In genomic region chr10:111460381-111460780, GRCm38 (mm10) we compare ENCODE assay signal across 13 mouse cellular contexts. TPM values are rescaled to one million over a fixed set of nuclear protein-coding genes. Genes with fewer than 3 reads are reported as not detected.
A peak's percentile ranks its signal among the peaks of the same experiment; 100 is the strongest.
DNase-seq lines count a peak whose midpoint lies in the region; ATAC-seq lines count a peak whose summit lies in the region.
"Had no signal": no experiment of that assay in that cellular context is flagged by ENCODE, and none has a peak within 500 bp of the region (broad histone marks: within the 10 kb centered on the region; RNA-seq: fewer than 3 reads in every experiment).

No protein-coding gene starts in this region.

- H3K4me3 ChIP-seq in forebrain, embryonic 14.5 days (ENCODE audit: low read depth, low read length) = no peak overlapping the region
- H3K4me3 ChIP-seq in forebrain, embryonic 16.5 days (replicated peaks; ENCODE audit: low read length) = no peak overlapping the region
- H3K4me3 ChIP-seq in lung, embryonic 16.5 days (ENCODE audit: low read length) = no peak overlapping the region
- H3K4me3 ChIP-seq: limb, embryonic 10.5 days had no signal

- peak; percentile 16 for DNase-seq in forebrain, embryonic 14.5 days (ENCODE audit: low spot score)
- peak; percentile 18 for DNase-seq in thymus, postnatal 14 days
- DNase-seq in thymus, postnatal 36 days = no peak
- peak; percentile 84 for DNase-seq in retina, postnatal 1 day
- DNase-seq in left cerebral cortex, adult 18-20 months (ENCODE audit: low spot score in 2 of 2) = no peak
- no peak for DNase-seq in spleen, adult 18-20 months
- DNase-seq: adrenal gland, postnatal 10 days; cerebellum, postnatal 10 days; kidney, postnatal 14 days had no signal

- H3K4me2 ChIP-seq in forebrain, embryonic 14.5 days (ENCODE audit: low read length) = no peak overlapping the region
- no peak overlapping the region for H3K4me2 ChIP-seq in forebrain, embryonic 16.5 days (ENCODE audit: low read length)
- no peak overlapping the region for H3K4me2 ChIP-seq in lung, embryonic 16.5 days (ENCODE audit: low read depth, low read length)

- H3K27me3 ChIP-seq in forebrain, embryonic 14.5 days (replicated peaks; ENCODE audit: control insufficient read depth, insufficient read depth, low read length) = no peaks in the 10 kb centered on the region
- no peaks in the 10 kb centered on the region for H3K27me3 ChIP-seq in forebrain, embryonic 16.5 days (replicated peaks; ENCODE audit: control insufficient read depth, insufficient read depth, low read length)
- H3K27me3 ChIP-seq in lung, embryonic 16.5 days (ENCODE audit: control insufficient read depth, insufficient read depth, low read depth, low read length) = no peaks in the 10 kb centered on the region

- 5% methylated on average over 4 of the region's 4 CpGs for WGBS in forebrain, embryonic 14.5 days
- WGBS in forebrain, embryonic 16.5 days = 5% methylated on average over 4 of the region's 4 CpGs
- 18% methylated on average over 4 of the region's 4 CpGs for WGBS in lung, embryonic 16.5 days

- no peaks in the 10 kb centered on the region for H3K9me3 ChIP-seq in forebrain, embryonic 14.5 days (replicated peaks; ENCODE audit: control insufficient read depth, low read length)
- no peaks in the 10 kb centered on the region for H3K9me3 ChIP-seq in forebrain, embryonic 16.5 days (ENCODE audit: control insufficient read depth, low read length)
- H3K9me3 ChIP-seq in lung, embryonic 16.5 days (ENCODE audit: control insufficient read depth, low read length) = no peaks in the 10 kb centered on the region
- H3K9me3 ChIP-seq: limb, embryonic 10.5 days had no signal

- no peaks in the 10 kb centered on the region for H3K36me3 ChIP-seq in forebrain, embryonic 14.5 days (ENCODE audit: control insufficient read depth, insufficient read depth, low read length)
- H3K36me3 ChIP-seq in forebrain, embryonic 16.5 days (ENCODE audit: control insufficient read depth, insufficient read depth) = no peaks in the 10 kb centered on the region
- H3K36me3 ChIP-seq in lung, embryonic 16.5 days (ENCODE audit: control insufficient read depth, insufficient read depth, low read length) = no peaks in the 10 kb centered on the region
- H3K36me3 ChIP-seq: limb, embryonic 10.5 days had no signal

- H3K9ac ChIP-seq in forebrain, embryonic 14.5 days (ENCODE audit: low read length) = no peak overlapping the region
- no peak overlapping the region for H3K9ac ChIP-seq in forebrain, embryonic 16.5 days (replicated peaks; ENCODE audit: low read depth, low read length)
- no peak overlapping the region for H3K9ac ChIP-seq in lung, embryonic 16.5 days (ENCODE audit: low read length)

- no peaks in the 10 kb centered on the region for H3K4me1 ChIP-seq in forebrain, embryonic 14.5 days (ENCODE audit: control insufficient read depth, insufficient read depth, low read length)
- no peaks in the 10 kb centered on the region for H3K4me1 ChIP-seq in forebrain, embryonic 16.5 days (replicated peaks; ENCODE audit: control insufficient read depth, insufficient read depth, low read length)
- H3K4me1 ChIP-seq in lung, embryonic 16.5 days (replicated peaks; ENCODE audit: control insufficient read depth, insufficient read depth, low read length) = 0 out of 2 replicates have a peak, but pooled peaks cover 2% of the 10 kb centered on the region

- no peak overlapping the region for H3K27ac ChIP-seq in forebrain, embryonic 14.5 days (ENCODE audit: low read depth, low read length)
- no peak overlapping the region for H3K27ac ChIP-seq in forebrain, embryonic 16.5 days (ENCODE audit: low read length)
- no peak overlapping the region for H3K27ac ChIP-seq in lung, embryonic 16.5 days (ENCODE audit: low read length)
- H3K27ac ChIP-seq: limb, embryonic 10.5 days had no signal

- ATAC-seq in forebrain, embryonic 14.5 days = peak; percentile 46; the same call in 1 of the 2 replicates
- ATAC-seq in forebrain, embryonic 16.5 days = no peak
- ATAC-seq in lung, embryonic 16.5 days (ENCODE audit: low read depth) = peak; percentile 65; the same call in 1 of the 2 replicates
- ATAC-seq: inflammation-experienced regulatory T-cells, adult 6 months had no signal

RNA-seq across cellular contexts. Expression of gene Nap1l1, which starts 12.6 kb away (rescaled TPM):
- 235 and 238 TPM in 2 replicates for polyA plus RNA-seq in forebrain, embryonic 14.5 days (2014; fragmentation: Nextera tagmentation; extraction: Ambion mirVana)
- 199 and 215 TPM in 2 replicates for polyA plus RNA-seq in forebrain, embryonic 16.5 days (2015; fragmentation: Nextera tagmentation; extraction: Ambion mirVana)
- 220 and 239 TPM in 2 replicates for polyA plus RNA-seq in lung, embryonic 16.5 days (2015; fragmentation: Nextera tagmentation; extraction: Ambion mirVana)
- 100 to 1,000 TPM; 234 to 248 TPM for total RNA-seq in left cerebral cortex, adult 18-20 months (2021)

RNA-seq across cellular contexts. Expression of gene Phlda1, which starts 45.7 kb away (rescaled TPM):
- 20.5 and 25.6 TPM in 2 replicates for polyA plus RNA-seq in forebrain, embryonic 14.5 days (2014; fragmentation: Nextera tagmentation; extraction: Ambion mirVana)
- polyA plus RNA-seq in forebrain, embryonic 16.5 days (2015; fragmentation: Nextera tagmentation; extraction: Ambion mirVana) = 24.4 and 25.3 TPM in 2 replicates
- 116 and 137 TPM in 2 replicates for polyA plus RNA-seq in lung, embryonic 16.5 days (2015; fragmentation: Nextera tagmentation; extraction: Ambion mirVana)
- 10 to 100 TPM; 39.6 to 40.9 TPM for total RNA-seq in left cerebral cortex, adult 18-20 months (2021)

Comparison
In these comparisons a context has a peak if more than half of its experiments do, and no peak if none do; other contexts are left out.
1. DNase-seq: peak in forebrain, embryonic 14.5 days (single experiment), thymus, postnatal 14 days (single experiment) and retina, postnatal 1 day (single experiment); none in thymus, postnatal 36 days (0 of 2), left cerebral cortex, adult 18-20 months (0 of 2) and spleen, adult 18-20 months (0 of 2).